Mouse (Mus musculus): Measurements from ENCODE around the gene Arl6ip5.

- TF ChIP-seq CTCF (IDR thresholded peaks at IDR 0.05; ENCODE audit: low read depth, low read length) = no peak
- no peak for TF ChIP-seq POLR2A (IDR thresholded peaks at IDR 0.05; ENCODE audit: extremely low read depth, insufficient read depth, low read length)
These were observed 593 bp downstream of the Arl6ip5 start for GRCm38 (mm10) chr6:97210962-97211601.
